ENCODE assay signal across 9 mouse cellular contexts in genomic region chr5:112551975-112552728, GRCm38 (mm10). TPM values are rescaled to one million over a fixed set of nuclear protein-coding genes. Genes with fewer than 3 reads are reported as not detected.
DNase-seq lines count a peak whose midpoint lies in the region; ATAC-seq lines count a peak whose summit lies in the region.
"Had no signal": no experiment of that assay in that cellular context is flagged by ENCODE, and none has a peak within 500 bp of the region (broad histone marks: within the 10 kb centered on the region; RNA-seq: fewer than 3 reads in every experiment).

No protein-coding gene starts in this region.

- no peak overlapping the region for H3K9ac ChIP-seq in forebrain, embryonic 11.5 days (ENCODE audit: low read length)
- H3K9ac ChIP-seq: limb, embryonic 13.5 days had no signal

- H3K27ac ChIP-seq in forebrain, embryonic 11.5 days (ENCODE audit: low read depth, low read length), result no peak overlapping the region
- H3K27ac ChIP-seq: limb, embryonic 13.5 days had no signal

- no peaks in the 10 kb centered on the region for H3K27me3 ChIP-seq in forebrain, embryonic 11.5 days (ENCODE audit: control insufficient read depth, insufficient read depth, low read length)

- 48% methylated on average over 17 of the region's 17 CpGs for WGBS in forebrain, embryonic 11.5 days

- H3K9me3 ChIP-seq in forebrain, embryonic 11.5 days (ENCODE audit: control insufficient read depth, low read length), result no peaks in the 10 kb centered on the region
- H3K9me3 ChIP-seq: limb, embryonic 13.5 days had no signal

- H3K4me2 ChIP-seq in forebrain, embryonic 11.5 days (ENCODE audit: low read depth, low read length, severe bottlenecking), result no peak overlapping the region
- H3K4me2 ChIP-seq: limb, embryonic 13.5 days had no signal

- no peaks in the 10 kb centered on the region for H3K36me3 ChIP-seq in forebrain, embryonic 11.5 days (ENCODE audit: control insufficient read depth, insufficient read depth, low read length)
- H3K36me3 ChIP-seq: limb, embryonic 13.5 days had no signal

- DNase-seq in embryo, embryonic 11 days, result peak; percentile 49
- no peak for DNase-seq in embryo, embryonic 10 days (ENCODE audit: low spot score)
- DNase-seq in forebrain, embryonic 11.5 days (ENCODE audit: low spot score), result no peak
- DNase-seq in kidney, postnatal 36 days, result peak; percentile 15 to 33
- DNase-seq in lung, postnatal 25 days (ENCODE audit: low spot score), result peak; percentile 17
- no peak for DNase-seq in T-cell, adult 2 months (ENCODE audit: low spot score)
- DNase-seq in adrenal gland, postnatal 4 days (ENCODE audit: low spot score in 2 of 2), result no peak
- DNase-seq in adipocyte (ENCODE audit: low spot score), result no peak

- no peak overlapping the region for H3K4me3 ChIP-seq in forebrain, embryonic 11.5 days (ENCODE audit: low read depth, low read length)
- H3K4me3 ChIP-seq: limb, embryonic 13.5 days had no signal

- H3K4me1 ChIP-seq in forebrain, embryonic 11.5 days (replicated peaks; ENCODE audit: control insufficient read depth, insufficient read depth, low read length), result peaks cover 6% of the 10 kb centered on the region; the same call in 1 of the 2 replicates

- ATAC-seq in forebrain, embryonic 11.5 days (replicated peaks; ENCODE audit: low FRiP score), result peak; percentile 15; the same call in 1 of the 2 replicates

RNA-seq across cellular contexts. Expression of gene Sez6l, which starts 24.8 kb away (rescaled TPM):
- 4.8 and 5.8 TPM in 2 replicates for polyA plus RNA-seq in forebrain, embryonic 11.5 days (2014; fragmentation: Nextera tagmentation; extraction: Ambion mirVana)
- 1 to 10 TPM; 7.6 to 8.7 TPM for total RNA-seq in adrenal gland, postnatal 4 days (2021)

Comparison
In these comparisons a context has a peak if more than half of its experiments do, and no peak if none do; other contexts are left out.
1. DNase-seq: peak in embryo, embryonic 11 days (single experiment), kidney, postnatal 36 days (2 of 2) and lung, postnatal 25 days (single experiment); none in embryo, embryonic 10 days (single experiment), forebrain, embryonic 11.5 days (single experiment), T-cell, adult 2 months (single experiment), adrenal gland, postnatal 4 days (0 of 2) and adipocyte (single experiment).